Mouse (Mus musculus) regulatory T cell (primary cell): ENCODE data around the gene Fbxo36.

ENCODE experiments used
- in situ Hi-C: fragments of 300-600 bp; cut with MboI, MseI; formaldehyde crosslinking; loops from one replicate; pipeline ENCODE4 v1.15.1; 2025; ENCODE audit warnings: high pct_unique_total_duplicates

Fbxo36 gene

DNA sequence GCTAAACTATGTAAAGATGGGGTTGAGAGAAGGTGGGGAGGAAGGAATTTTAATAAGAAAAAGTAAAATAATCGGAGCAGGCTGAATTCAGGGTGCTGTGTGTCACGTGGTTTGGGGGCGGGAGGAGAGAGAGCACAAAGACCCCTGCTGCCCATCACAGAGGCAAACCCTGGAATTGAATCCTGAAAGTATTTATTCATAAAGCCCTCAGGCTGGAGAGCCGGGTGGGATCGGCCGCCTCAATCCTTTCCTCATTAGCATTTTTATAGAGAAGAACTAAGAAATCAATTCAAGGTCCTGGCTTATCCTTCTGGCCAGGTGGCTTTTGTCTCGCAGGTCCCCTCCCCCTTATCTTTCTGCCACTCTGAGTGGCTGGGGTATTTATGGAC lies 50.4 kb downstream of the Fbxo36 start:
- in situ Hi-C loops: no loop called here

- in situ Hi-C loops: no loop called here
Measured at GRCm38 (mm10) chr1:84890503-84890902, 50.9 kb downstream of the Fbxo36 start.

GRCm38 (mm10) chr1:84891746-84892145 lies 52.1 kb downstream of the Fbxo36 start:
- in situ Hi-C loops: no loop called here

DNA sequence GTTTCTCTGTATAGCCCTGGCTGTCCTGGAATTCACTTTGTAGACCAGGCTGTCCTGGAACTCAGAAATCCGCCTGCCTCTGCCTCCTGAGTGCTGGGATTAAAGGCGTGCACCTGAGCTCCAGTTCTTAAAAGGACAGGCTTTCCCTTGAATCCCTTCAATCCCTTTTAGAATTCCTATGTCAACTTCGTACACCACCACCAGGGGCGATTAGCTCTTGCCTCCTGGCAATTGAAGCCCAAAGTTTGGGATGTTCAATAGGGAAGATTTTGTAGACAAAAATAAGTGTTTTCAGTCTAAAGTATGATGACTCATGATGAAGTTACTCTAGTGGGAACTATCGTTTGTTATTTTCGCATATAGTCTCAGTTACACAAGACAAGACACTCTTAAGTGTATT lies 57.7 kb downstream of the Fbxo36 start:
- in situ Hi-C loops: no loop called here

DNA sequence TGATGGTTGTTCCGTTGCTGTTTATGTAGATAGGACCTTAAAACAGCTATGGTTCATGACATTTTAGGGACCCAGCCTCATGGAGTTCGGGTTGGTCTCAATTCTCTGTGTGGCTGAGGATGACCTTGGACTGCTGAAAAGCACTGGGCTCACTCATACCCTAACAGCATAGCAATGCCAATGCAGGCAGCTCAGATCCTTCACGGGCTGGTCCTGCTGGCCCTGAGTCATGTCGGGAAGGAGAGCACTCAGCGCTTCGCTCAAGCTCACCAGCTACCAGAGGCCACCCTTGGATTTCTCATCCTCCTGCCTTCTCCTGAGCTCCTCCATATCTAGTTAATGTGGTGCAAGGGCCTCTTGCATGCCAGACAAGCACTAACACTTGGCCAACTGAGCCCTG lies 59.5 kb downstream of the Fbxo36 start:
- in situ Hi-C loops: no loop called here

DNA sequence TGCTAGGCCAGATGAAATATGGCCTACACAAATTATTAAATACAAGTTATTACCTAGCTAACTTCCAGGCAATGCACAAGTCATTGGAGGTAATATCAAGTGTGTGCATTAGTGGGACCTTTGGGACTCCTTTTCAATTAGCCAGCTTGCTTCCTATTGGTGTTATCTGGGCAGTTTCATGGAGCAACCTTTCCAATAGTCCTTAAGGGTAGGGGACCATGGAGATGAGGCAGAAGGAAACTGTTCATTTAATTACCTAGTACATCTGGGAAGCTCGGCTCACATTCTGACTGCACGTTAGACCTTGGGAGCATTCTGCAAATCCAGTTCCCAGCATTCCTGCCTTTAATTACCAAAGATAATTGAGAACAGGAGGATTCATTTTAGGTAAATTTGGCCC lies 64.8 kb downstream of the Fbxo36 start:
- in situ Hi-C loops: no loop called here

GRCm38 (mm10) chr1:84910177-84910804 lies 70.7 kb downstream of the Fbxo36 start:
- in situ Hi-C loops: no loop called here

DNA sequence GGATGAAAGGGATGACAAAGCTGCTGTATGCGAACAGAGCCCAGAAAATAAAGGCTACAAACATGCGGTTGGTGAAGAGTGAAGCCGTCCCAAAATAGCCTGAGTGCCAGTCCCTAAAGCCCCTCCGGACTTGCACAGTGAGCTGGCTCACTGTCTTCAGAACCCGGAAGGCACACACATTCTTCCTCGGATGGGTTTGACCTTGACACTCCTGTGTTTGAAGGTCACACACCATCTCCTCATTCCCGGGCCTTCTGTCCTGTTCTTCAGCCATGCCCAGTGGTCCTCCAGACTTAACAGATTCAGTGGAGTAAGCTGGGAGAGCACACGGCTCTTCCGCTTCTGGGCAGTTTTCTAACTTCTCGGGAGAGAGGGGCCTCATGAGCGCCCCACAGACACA lies 72.9 kb downstream of the Fbxo36 start:
- in situ Hi-C loops: no loop called here

GRCm38 (mm10) chr1:84915010-84915409 lies 75.4 kb downstream of the Fbxo36 start:
- in situ Hi-C loops: no loop called here

GRCm38 (mm10) chr1:84918865-84919264 lies 79.2 kb downstream of the Fbxo36 start:
- in situ Hi-C loops: no loop called here

DNA sequence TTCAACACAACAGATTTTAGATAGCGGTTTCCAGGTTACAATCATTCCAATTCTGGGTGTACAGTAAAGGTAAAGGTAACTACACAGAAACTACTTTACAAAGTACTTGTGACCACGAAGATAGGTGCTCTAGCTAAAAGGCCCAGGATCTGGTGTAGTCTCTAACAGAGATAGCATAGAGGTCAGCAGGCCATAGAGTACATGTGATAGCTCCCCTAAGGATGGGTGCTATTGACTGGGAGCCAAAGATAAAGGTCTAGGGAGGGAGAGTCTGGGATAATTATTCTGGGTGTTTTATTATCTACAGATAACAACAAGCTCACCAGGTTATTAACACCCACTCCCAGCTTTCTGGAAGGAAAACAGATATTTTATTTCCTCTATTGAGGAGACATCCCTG lies 83.8 kb downstream of the Fbxo36 start:
- in situ Hi-C loops: no loop called here

- in situ Hi-C loops: no loop called here
Measured at GRCm38 (mm10) chr1:84924134-84924533, 84.5 kb downstream of the Fbxo36 start.

GRCm38 (mm10) chr1:84925599-84925998 lies 86.0 kb downstream of the Fbxo36 start:
- in situ Hi-C loops: no loop called here

- in situ Hi-C loops: no loop called here
Measured at GRCm38 (mm10) chr1:84933472-84934150, 94.0 kb downstream of the Fbxo36 start.

- in situ Hi-C loops: no loop called here
Measured at GRCm38 (mm10) chr1:84934151-84934502, 94.5 kb downstream of the Fbxo36 start.

GRCm38 (mm10) chr1:84934503-84935333 lies 95.1 kb downstream of the Fbxo36 start, which contains the start of gene Slc16a14:
Gene Slc16a14 (minus strand): TSS chr1:84935134.
- in situ Hi-C loops: no loop called here

GRCm38 (mm10) chr1:84935668-84936067 lies 96.0 kb downstream of the Fbxo36 start:
- in situ Hi-C loops: no loop called here

DNA sequence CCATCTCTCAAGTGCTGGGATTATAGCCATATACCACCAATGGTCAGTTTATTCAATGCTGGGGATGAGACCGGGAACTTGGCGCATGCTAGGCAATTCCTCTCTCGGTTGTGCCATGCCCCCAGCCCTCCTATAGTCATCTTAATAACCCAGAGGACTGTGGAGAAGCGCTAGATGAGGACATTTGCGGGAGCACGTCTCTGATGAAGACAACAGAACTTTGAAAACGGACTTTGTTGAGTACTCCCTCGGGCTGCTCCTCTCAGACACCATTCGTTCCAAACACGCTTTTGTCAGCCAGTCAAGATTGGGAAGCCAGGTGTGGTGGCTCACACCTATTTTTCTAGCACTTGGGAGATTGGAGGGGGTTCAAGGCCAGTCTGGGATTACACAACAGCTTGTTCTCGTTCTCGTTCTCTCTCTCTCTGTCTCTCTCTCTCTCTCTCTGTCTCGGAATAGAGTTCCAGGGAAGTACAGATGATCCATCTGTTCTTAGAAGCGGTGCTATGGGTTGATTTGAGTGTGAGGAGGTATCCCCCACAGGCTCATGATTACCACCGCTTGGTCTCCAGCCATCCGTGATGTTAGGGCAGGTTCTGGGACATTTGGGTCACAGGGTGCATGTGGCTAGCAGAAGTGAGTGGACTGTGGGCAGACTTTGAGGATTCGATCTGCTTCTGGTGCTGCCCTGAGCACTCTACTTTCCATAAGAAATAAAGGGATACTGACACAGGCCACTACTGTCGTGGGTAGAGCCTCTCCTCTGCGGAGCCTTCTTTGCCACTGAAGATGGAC lies 97.3 kb downstream of the Fbxo36 start:
- in situ Hi-C loops: no loop called here

DNA sequence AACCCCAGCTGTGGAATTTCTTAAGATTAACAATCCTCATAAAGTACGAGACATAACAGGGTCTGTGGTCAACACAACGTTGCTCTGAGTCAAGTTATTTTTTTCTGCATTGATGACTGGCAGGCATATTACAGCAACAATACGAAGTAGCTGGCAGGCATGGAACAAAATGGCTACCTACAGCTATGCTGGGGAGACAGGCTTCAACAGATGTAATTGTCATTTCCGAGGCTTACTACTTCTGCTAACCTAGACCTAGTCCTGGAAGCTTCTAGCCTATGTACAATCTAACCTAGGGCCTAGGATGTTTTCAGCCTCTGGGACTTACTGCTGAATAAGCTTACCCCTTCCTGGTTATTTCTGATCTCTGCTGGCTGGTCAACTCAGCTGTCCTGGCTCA lies 99.8 kb downstream of the Fbxo36 start:
- in situ Hi-C loops: no loop called here

DNA sequence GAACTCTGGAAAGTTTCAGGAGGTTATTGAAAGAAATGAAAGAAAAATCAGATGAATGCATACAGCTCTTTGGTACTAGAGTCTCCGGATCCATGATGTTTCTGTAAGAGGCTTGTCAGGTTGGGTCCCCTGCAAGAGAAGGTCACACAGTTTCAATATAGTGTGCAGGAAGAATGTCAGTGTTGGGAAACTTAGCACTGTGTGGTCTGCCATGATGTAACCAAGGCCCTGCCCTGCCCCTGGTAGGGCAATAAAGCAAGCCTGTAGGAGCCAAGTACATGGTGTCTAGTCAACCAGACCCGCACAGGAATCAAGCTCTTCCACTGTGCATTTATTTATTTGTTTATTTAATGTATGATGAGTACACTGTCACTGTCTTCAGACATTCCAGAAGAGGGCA lies 100.7 kb downstream of the Fbxo36 start:
- in situ Hi-C loops: no loop called here

DNA sequence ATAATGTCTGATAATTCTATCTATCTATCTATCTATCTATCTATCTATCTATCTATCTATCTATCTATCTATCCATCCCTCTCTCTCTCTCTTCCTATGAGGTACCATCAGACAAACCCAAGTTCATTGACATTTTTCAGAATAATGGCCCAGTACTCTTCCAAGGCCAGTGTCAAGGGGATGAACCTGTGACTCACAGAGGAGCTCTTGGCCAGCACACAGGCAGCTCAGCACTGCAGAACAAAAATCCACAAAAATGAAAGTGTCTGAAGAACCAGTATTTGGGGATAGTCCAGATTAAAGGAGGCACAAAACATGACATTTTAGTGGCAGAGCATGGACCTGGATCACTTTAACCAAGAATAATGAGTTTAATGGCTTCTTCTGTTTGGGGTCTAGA lies 103.0 kb downstream of the Fbxo36 start:
- in situ Hi-C loops: no loop called here

DNA sequence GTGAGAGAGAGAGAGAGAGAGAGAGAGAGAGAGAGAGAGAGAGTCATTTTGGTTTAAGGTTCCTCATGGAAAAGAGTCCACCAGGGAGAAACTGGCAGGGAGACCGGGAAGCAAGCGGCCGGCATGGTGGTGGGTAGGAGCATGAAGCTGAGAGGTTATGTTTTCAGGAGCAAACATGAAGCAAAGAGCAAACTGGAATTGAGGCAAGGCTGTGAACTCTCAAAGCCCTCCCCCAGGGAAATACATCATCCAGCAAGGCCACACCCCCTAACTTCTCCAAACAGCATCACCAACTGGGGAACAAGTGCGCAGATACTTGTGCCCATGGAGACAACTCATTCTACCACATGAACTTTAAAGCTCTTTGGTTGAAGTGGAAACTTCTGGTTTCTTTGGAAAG lies 103.9 kb downstream of the Fbxo36 start:
- in situ Hi-C loops: no loop called here
